In genomic region chr8:91504891-91505290, GRCm38 (mm10) we compare ENCODE assay signal across 10 mouse cellular contexts.
DNase-seq lines count a peak whose midpoint lies in the region; ATAC-seq and TF ChIP-seq lines count a peak whose summit lies in the region.
"Had no signal": no experiment of that assay in that cellular context is flagged by ENCODE, and none has a peak within 500 bp of the region (broad histone marks: within the 10 kb centered on the region; RNA-seq: fewer than 3 reads in every experiment).

No protein-coding gene starts in this region.

- no peak overlapping the region for H3K27ac ChIP-seq in kidney, embryonic 14.5 days (ENCODE audit: low read depth, low read length)
- H3K27ac ChIP-seq: embryonic facial prominence, embryonic 15.5 days; liver, embryonic 13.5 days had no signal

- WGBS in kidney, embryonic 14.5 days: 74% methylated on average over 10 of the region's 10 CpGs

- H3K9ac ChIP-seq in kidney, embryonic 14.5 days (ENCODE audit: low read depth, low read length): no peak overlapping the region
- H3K9ac ChIP-seq: embryonic facial prominence, embryonic 15.5 days; liver, embryonic 13.5 days had no signal

- no peak overlapping the region for H3K4me2 ChIP-seq in kidney, embryonic 14.5 days (replicated peaks; ENCODE audit: low read depth, low read length)
- H3K4me2 ChIP-seq: embryonic facial prominence, embryonic 15.5 days; liver, embryonic 13.5 days had no signal

- no peaks in the 10 kb centered on the region for H3K36me3 ChIP-seq in kidney, embryonic 14.5 days (ENCODE audit: control insufficient read depth, insufficient read depth, low read length)
- H3K36me3 ChIP-seq: embryonic facial prominence, embryonic 15.5 days; liver, embryonic 13.5 days had no signal

- peak; percentile 40 for DNase-seq in kidney, adult 18-20 months
- peak; percentile 76 for DNase-seq in brain, embryonic 14.5 days (ENCODE audit: low read depth)
- DNase-seq in gastrocnemius, adult 8-10 months (ENCODE audit: low spot score in 2 of 2): peak; percentile 35 to 50
- peak; percentile 58 for DNase-seq in lung, postnatal 36 days
- DNase-seq in left cerebral cortex, adult 9 months (ENCODE audit: low spot score in 2 of 2): no peak
- DNase-seq in thymus, postnatal 36 days: no peak
- DNase-seq: liver, embryonic 13.5 days had no signal

- H3K4me1 ChIP-seq in kidney, embryonic 14.5 days (ENCODE audit: control insufficient read depth, insufficient read depth, low read length): peaks cover 22% of the 10 kb centered on the region

- TF ChIP-seq CTCF in brain, embryonic 14.5 days (IDR thresholded peaks at IDR 0.05; ENCODE audit: borderline replicate concordance, extremely low read depth, insufficient read depth, insufficient read length): no peak

- no peak for ATAC-seq in kidney, embryonic 14.5 days (ENCODE audit: low FRiP score, low TSS enrichment)
- ATAC-seq in activated CD4-positive, CD25-positive, alpha-beta regulatory T cell, adult 4 months: no peak

- no peaks in the 10 kb centered on the region for H3K9me3 ChIP-seq in kidney, embryonic 14.5 days (ENCODE audit: control insufficient read depth, low read length)
- H3K9me3 ChIP-seq: embryonic facial prominence, embryonic 15.5 days; liver, embryonic 13.5 days had no signal

- H3K4me3 ChIP-seq in kidney, embryonic 14.5 days (ENCODE audit: low read length): no peak overlapping the region
- H3K4me3 ChIP-seq: embryonic facial prominence, embryonic 15.5 days; liver, embryonic 13.5 days had no signal

- H3K27me3 ChIP-seq in kidney, embryonic 14.5 days (ENCODE audit: control insufficient read depth, insufficient read depth, low read length): no peaks in the 10 kb centered on the region; the same call in 1 of the 2 replicates
- H3K27me3 ChIP-seq: embryonic facial prominence, embryonic 15.5 days; liver, embryonic 13.5 days had no signal

- TF ChIP-seq POLR2A in brain, embryonic 14.5 days (IDR thresholded peaks at IDR 0.05; ENCODE audit: borderline replicate concordance, extremely low read depth, insufficient read depth, insufficient read length, poor library complexity, severe bottlenecking): no peak

Comparison
In these comparisons a context has a peak if more than half of its experiments do, and no peak if none do; other contexts are left out.
1. DNase-seq: peak in kidney, adult 18-20 months (single experiment), brain, embryonic 14.5 days (single experiment), gastrocnemius, adult 8-10 months (2 of 2) and lung, postnatal 36 days (single experiment); none in left cerebral cortex, adult 9 months (0 of 2) and thymus, postnatal 36 days (0 of 2).